Mouse (Mus musculus): Measurements from ENCODE around the gene Art3. TPM values are rescaled to one million over a fixed set of nuclear protein-coding genes. Genes with fewer than 3 reads are reported as not detected.

Art3 gene
- polyA plus RNA-seq, 1 experiment from 2014 or later = 4.9 TPM

GRCm38 (mm10) chr5:92435025-92435584, 103.5 kb downstream of the Art3 start, which contains the start of gene Nup54:
Gene Nup54 (minus strand): TSS chr5:92435219.
- ATAC-seq (peak; percentile 99), DNase-seq (ENCODE audit: low spot score) (peak; percentile 97)
- Histone ChIP-seq H3K4me2 (ENCODE audit: low read length) (peak within 1 kb of the TSS; percentile 92), H3K36me3 (ENCODE audit: control insufficient read depth, insufficient read depth, low read length) (peaks cover 2% of the 10 kb centered on the region; the same call in 1 of the 2 replicates), H3K4me1 (ENCODE audit: control insufficient read depth, insufficient read depth, low read length) (peaks cover 10% of the 10 kb centered on the region; the same call in 1 of the 2 replicates), H3K27ac (ENCODE audit: low read depth, low read length) (peak within 1 kb of the TSS; percentile 81), H3K4me3 (ENCODE audit: low read depth, low read length) (peak within 1 kb of the TSS; percentile 97), H3K9me3 (replicated peaks; ENCODE audit: control insufficient read depth, low read length) (no peaks in the 10 kb centered on the region), H3K27me3 (replicated peaks; ENCODE audit: control insufficient read depth, insufficient read depth, low read length) (no peaks in the 10 kb centered on the region), H3K9ac (ENCODE audit: low read length) (peak within 1 kb of the TSS; percentile 93)
- WGBS = under 1% methylated on average over 34 of the region's 34 CpGs

- Histone ChIP-seq H3K4me3 (ENCODE audit: low read depth, low read length) (no peak overlapping the region), H3K4me2 (ENCODE audit: low read length) (no peak overlapping the region), H3K9me3 (replicated peaks; ENCODE audit: control insufficient read depth, low read length) (no peaks in the 10 kb centered on the region), H3K9ac (ENCODE audit: low read length) (no peak overlapping the region), H3K27me3 (replicated peaks; ENCODE audit: control insufficient read depth, insufficient read depth, low read length) (no peaks in the 10 kb centered on the region), H3K27ac (ENCODE audit: low read depth, low read length) (no peak overlapping the region), H3K4me1 (ENCODE audit: control insufficient read depth, insufficient read depth, low read length) (peaks cover 3% of the 10 kb centered on the region; the same call in 1 of the 2 replicates), H3K36me3 (ENCODE audit: control insufficient read depth, insufficient read depth, low read length) (peaks cover 7% of the 10 kb centered on the region)
- WGBS = 92% methylated on average over 8 of the region's 8 CpGs
- no peak for ATAC-seq
- no peak for DNase-seq (ENCODE audit: low spot score)
These were observed 106.9 kb downstream of the Art3 start for GRCm38 (mm10) chr5:92438540-92438939.

GRCm38 (mm10) chr5:92441494-92441893, 109.9 kb downstream of the Art3 start:
- no peaks in the 10 kb centered on the region for H3K4me1 ChIP-seq (ENCODE audit: control insufficient read depth, insufficient read depth, low read length)
- no peak overlapping the region for H3K9ac ChIP-seq (ENCODE audit: low read length)
- 74% methylated on average over 5 of the region's 5 CpGs for WGBS
- no peak overlapping the region for H3K27ac ChIP-seq (ENCODE audit: low read depth, low read length)
- H3K4me3 ChIP-seq (ENCODE audit: low read depth, low read length) = no peak overlapping the region
- ATAC-seq (no peak), DNase-seq (ENCODE audit: low spot score) (no peak)
- H3K4me2 ChIP-seq (ENCODE audit: low read length) = no peak overlapping the region
- H3K27me3 ChIP-seq (replicated peaks; ENCODE audit: control insufficient read depth, insufficient read depth, low read length) = no peaks in the 10 kb centered on the region
- H3K36me3 ChIP-seq (ENCODE audit: control insufficient read depth, insufficient read depth, low read length) = peaks cover 30% of the 10 kb centered on the region
- H3K9me3 ChIP-seq (replicated peaks; ENCODE audit: control insufficient read depth, low read length) = no peaks in the 10 kb centered on the region

- H3K4me2 ChIP-seq (ENCODE audit: low read length) = no peak overlapping the region
- ATAC-seq = no peak
These were observed 111.3 kb downstream of the Art3 start for GRCm38 (mm10) chr5:92442914-92443313.

GRCm38 (mm10) chr5:92445016-92445415, 113.4 kb downstream of the Art3 start:
- WGBS = 98% methylated on average over 2 of the region's 2 CpGs
- Histone ChIP-seq H3K4me1 (ENCODE audit: control insufficient read depth, insufficient read depth, low read length) (no peaks in the 10 kb centered on the region), H3K9ac (ENCODE audit: low read length) (no peak overlapping the region), H3K36me3 (ENCODE audit: control insufficient read depth, insufficient read depth, low read length) (peaks cover 65% of the 10 kb centered on the region), H3K9me3 (replicated peaks; ENCODE audit: control insufficient read depth, low read length) (no peaks in the 10 kb centered on the region), H3K27me3 (replicated peaks; ENCODE audit: control insufficient read depth, insufficient read depth, low read length) (no peaks in the 10 kb centered on the region), H3K27ac (ENCODE audit: low read depth, low read length) (no peak overlapping the region), H3K4me3 (ENCODE audit: low read depth, low read length) (no peak overlapping the region), H3K4me2 (ENCODE audit: low read length) (no peak overlapping the region)
- no peak for DNase-seq (ENCODE audit: low spot score)
- no peak for ATAC-seq

More at GRCm38 (mm10) chr5:92442914-92443313, 111.3 kb downstream of the Art3 start:
- 91% methylated on average over 7 of the region's 7 CpGs for WGBS
- no peak for DNase-seq (ENCODE audit: low spot score)
- H3K9me3 ChIP-seq (replicated peaks; ENCODE audit: control insufficient read depth, low read length) = no peaks in the 10 kb centered on the region
- H3K36me3 ChIP-seq (ENCODE audit: control insufficient read depth, insufficient read depth, low read length) = peaks cover 44% of the 10 kb centered on the region
- no peak overlapping the region for H3K27ac ChIP-seq (ENCODE audit: low read depth, low read length)
- no peak overlapping the region for H3K4me3 ChIP-seq (ENCODE audit: low read depth, low read length)
- no peaks in the 10 kb centered on the region for H3K4me1 ChIP-seq (ENCODE audit: control insufficient read depth, insufficient read depth, low read length)
- H3K9ac ChIP-seq (ENCODE audit: low read length) = no peak overlapping the region
- no peaks in the 10 kb centered on the region for H3K27me3 ChIP-seq (replicated peaks; ENCODE audit: control insufficient read depth, insufficient read depth, low read length)

- H3K4me2 ChIP-seq (ENCODE audit: low read length) = no peak overlapping the region
- no peaks in the 10 kb centered on the region for H3K27me3 ChIP-seq (replicated peaks; ENCODE audit: control insufficient read depth, insufficient read depth, low read length)
- H3K36me3 ChIP-seq (ENCODE audit: control insufficient read depth, insufficient read depth, low read length) = peaks cover 77% of the 10 kb centered on the region
- ATAC-seq (no peak), DNase-seq (ENCODE audit: low spot score) (no peak)
- no peak overlapping the region for H3K27ac ChIP-seq (ENCODE audit: low read depth, low read length)
- H3K9ac ChIP-seq (ENCODE audit: low read length) = no peak overlapping the region
- no peaks in the 10 kb centered on the region for H3K4me1 ChIP-seq (ENCODE audit: control insufficient read depth, insufficient read depth, low read length)
- no peaks in the 10 kb centered on the region for H3K9me3 ChIP-seq (replicated peaks; ENCODE audit: control insufficient read depth, low read length)
- no peak overlapping the region for H3K4me3 ChIP-seq (ENCODE audit: low read depth, low read length)
- WGBS = 98% methylated on average over 5 of the region's 5 CpGs
These were observed 115.1 kb downstream of the Art3 start for GRCm38 (mm10) chr5:92446736-92447135.

- ATAC-seq (no peak), DNase-seq (ENCODE audit: low spot score) (no peak)
- Histone ChIP-seq H3K4me3 (ENCODE audit: low read depth, low read length) (no peak overlapping the region), H3K27me3 (replicated peaks; ENCODE audit: control insufficient read depth, insufficient read depth, low read length) (no peaks in the 10 kb centered on the region), H3K9ac (ENCODE audit: low read length) (no peak overlapping the region), H3K4me1 (ENCODE audit: control insufficient read depth, insufficient read depth, low read length) (no peaks in the 10 kb centered on the region), H3K27ac (ENCODE audit: low read depth, low read length) (no peak overlapping the region), H3K9me3 (replicated peaks; ENCODE audit: control insufficient read depth, low read length) (no peaks in the 10 kb centered on the region), H3K4me2 (ENCODE audit: low read length) (no peak overlapping the region), H3K36me3 (ENCODE audit: control insufficient read depth, insufficient read depth, low read length) (peaks cover 71% of the 10 kb centered on the region)
- 94% methylated on average over 5 of the region's 5 CpGs for WGBS
These were observed 121.2 kb downstream of the Art3 start for GRCm38 (mm10) chr5:92452876-92453275.

GRCm38 (mm10) chr5:92457410-92457809, 125.8 kb downstream of the Art3 start:
- WGBS = 85% methylated on average over 2 of the region's 2 CpGs
- Histone ChIP-seq H3K9ac (ENCODE audit: low read length) (no peak overlapping the region), H3K4me2 (ENCODE audit: low read length) (no peak overlapping the region), H3K27ac (ENCODE audit: low read depth, low read length) (no peak overlapping the region), H3K27me3 (replicated peaks; ENCODE audit: control insufficient read depth, insufficient read depth, low read length) (no peaks in the 10 kb centered on the region), H3K9me3 (replicated peaks; ENCODE audit: control insufficient read depth, low read length) (no peaks in the 10 kb centered on the region), H3K4me3 (ENCODE audit: low read depth, low read length) (no peak overlapping the region), H3K4me1 (ENCODE audit: control insufficient read depth, insufficient read depth, low read length) (no peaks in the 10 kb centered on the region), H3K36me3 (ENCODE audit: control insufficient read depth, insufficient read depth, low read length) (peaks cover 47% of the 10 kb centered on the region)
- DNase-seq (ENCODE audit: low spot score) (no peak), ATAC-seq (no peak)

- DNase-seq (ENCODE audit: low spot score) (no peak), ATAC-seq (no peak)
- no peaks in the 10 kb centered on the region for H3K4me1 ChIP-seq (ENCODE audit: control insufficient read depth, insufficient read depth, low read length)
- WGBS = 61% methylated on average over 5 of the region's 5 CpGs
- H3K36me3 ChIP-seq (ENCODE audit: control insufficient read depth, insufficient read depth, low read length) = peaks cover 36% of the 10 kb centered on the region
- H3K9me3 ChIP-seq (replicated peaks; ENCODE audit: control insufficient read depth, low read length) = no peaks in the 10 kb centered on the region
- no peaks in the 10 kb centered on the region for H3K27me3 ChIP-seq (replicated peaks; ENCODE audit: control insufficient read depth, insufficient read depth, low read length)
- no peak overlapping the region for H3K4me2 ChIP-seq (ENCODE audit: low read length)
- no peak overlapping the region for H3K9ac ChIP-seq (ENCODE audit: low read length)
- H3K4me3 ChIP-seq (ENCODE audit: low read depth, low read length) = no peak overlapping the region
- no peak overlapping the region for H3K27ac ChIP-seq (ENCODE audit: low read depth, low read length)
These were observed 127.1 kb downstream of the Art3 start for GRCm38 (mm10) chr5:92458726-92459125.
